Mouse (Mus musculus): ENCODE measurements around the gene Cfdp1.
A peak's percentile ranks its signal among the peaks of the same experiment; 100 is the strongest.

The Cfdp1 gene

DNA sequence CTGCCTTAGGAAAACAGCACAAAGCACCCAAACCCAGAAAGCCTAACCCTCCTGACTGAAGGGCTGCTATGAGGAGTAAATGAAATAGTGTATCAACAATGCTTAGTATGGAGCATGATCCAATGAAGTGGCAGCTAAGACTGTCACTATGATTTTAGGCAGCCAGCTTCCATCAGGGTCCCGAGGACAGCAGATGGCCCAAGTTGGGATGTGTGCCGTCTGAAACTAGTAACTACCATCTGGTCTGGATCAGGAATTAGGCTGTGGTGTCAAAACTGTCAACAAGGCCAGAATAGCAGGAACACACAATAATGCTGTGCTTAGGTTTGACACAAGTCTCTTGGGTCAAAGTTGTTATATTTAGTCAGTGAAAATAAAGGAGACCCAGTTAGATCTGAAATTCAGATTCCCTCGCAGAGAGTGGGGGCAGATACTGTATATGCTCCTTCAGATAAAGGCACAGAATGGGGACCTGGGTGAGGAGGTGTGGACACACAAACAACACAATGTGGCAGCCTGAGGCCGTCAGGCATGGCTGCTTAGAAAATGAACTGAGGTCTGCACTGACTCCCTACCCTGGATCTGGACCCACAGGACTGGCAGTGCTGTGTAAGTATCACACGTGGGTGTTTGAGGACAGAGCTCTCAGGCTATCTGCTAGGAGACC, 83.0 kb downstream of the Cfdp1 start:
- TF ChIP-seq GATA4 (IDR thresholded peaks at IDR 0.05; ENCODE audit: insufficient replicate concordance, low read length), result no peak

DNA sequence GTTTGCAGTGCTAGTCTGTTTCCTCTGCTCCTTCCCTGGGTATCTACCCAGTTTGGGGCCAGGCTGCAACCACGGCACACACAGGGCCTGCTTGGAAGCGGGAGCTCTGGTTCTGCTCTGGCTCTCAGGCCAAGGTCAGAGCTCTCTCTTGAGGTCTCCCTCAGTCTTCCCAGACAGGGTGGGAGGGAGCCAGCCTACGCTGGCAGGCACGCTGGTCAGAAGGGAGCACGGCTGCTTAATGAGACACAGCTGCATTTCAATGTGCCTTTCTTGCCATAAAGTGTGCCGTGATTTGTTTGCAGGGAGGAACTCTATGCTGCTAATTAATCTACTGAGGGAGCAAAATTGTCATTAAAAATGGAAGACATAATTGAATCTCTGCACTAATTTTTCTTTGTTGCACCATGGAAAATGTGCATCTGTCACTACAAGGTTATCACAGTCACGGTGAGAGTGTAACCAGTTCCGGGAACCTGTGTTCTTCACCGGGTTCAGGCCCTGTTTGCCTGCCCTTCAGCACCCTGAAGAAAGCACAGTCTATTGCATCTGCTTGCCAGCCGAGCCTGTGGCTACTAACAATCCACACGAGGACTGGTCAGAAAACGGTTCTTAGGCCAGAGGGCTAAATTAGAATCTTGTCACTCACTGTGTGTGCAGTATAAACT, 84.2 kb downstream of the Cfdp1 start:
- TF ChIP-seq GATA4 (IDR thresholded peaks at IDR 0.05; ENCODE audit: insufficient replicate concordance, low read length), result no peak

DNA sequence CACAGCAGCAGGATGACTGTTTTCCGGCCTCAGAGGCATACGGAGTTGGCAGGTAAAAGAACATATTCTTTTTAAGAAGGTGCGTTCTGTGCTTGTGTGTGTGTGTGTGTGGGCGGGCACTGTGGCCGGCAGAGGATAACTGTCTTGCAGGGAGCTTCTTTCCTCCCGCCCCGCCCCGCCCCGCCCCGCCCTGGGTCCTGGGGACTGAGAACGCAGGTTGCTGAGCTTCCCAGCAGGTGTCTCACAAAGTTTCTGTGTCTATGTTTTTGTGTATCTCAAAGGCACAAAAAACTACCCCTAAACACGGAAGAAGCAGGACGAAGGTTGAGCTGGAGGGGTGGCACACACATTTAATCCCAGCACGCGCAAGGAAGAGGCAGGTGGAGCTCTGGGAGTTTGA, 84.8 kb downstream of the Cfdp1 start:
- TF ChIP-seq GATA4 (IDR thresholded peaks at IDR 0.05; ENCODE audit: insufficient replicate concordance, low read length), result no peak

DNA sequence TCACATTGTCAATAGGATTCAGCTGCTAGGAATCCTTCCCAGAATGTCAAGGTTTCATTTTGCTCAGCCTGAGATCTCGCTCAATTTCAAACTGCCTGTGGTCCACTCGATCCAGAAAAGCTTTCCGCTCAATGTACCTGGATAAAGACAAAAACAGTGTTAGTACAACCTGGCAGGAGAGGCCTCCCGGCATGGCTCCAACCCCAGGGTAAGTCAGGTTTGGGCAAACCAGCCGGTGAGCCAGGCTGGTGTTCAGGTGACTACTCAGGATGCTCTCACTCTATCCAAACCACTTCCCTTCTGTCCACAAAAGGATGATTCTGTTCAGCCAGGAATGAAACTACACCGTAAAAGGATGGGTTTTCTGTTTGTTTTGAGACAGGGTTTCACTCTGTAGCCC, 85.4 kb downstream of the Cfdp1 start:
- no peak for TF ChIP-seq GATA4 (IDR thresholded peaks at IDR 0.05; ENCODE audit: insufficient replicate concordance, low read length)

DNA sequence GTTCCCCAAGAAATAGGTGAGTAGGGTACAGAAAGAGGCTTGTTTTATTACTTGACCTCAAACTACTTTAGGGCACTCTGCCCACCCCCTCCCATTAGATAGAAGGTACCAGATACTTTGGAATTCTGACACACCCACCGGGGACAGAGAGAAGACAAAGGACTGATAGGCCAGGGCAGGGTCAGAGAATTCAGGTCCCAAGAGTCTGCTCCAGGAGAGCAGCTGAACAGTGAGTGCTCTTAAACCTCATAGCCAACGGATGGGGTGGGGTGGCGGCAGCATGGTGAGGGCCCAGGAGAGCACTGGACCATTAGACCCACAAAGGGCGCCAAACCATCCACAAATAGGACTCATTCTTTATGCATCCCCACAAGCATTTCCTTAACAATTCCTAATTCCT, 88.5 kb downstream of the Cfdp1 start:
- no peak for TF ChIP-seq GATA4 (IDR thresholded peaks at IDR 0.05; ENCODE audit: insufficient replicate concordance, low read length)

DNA sequence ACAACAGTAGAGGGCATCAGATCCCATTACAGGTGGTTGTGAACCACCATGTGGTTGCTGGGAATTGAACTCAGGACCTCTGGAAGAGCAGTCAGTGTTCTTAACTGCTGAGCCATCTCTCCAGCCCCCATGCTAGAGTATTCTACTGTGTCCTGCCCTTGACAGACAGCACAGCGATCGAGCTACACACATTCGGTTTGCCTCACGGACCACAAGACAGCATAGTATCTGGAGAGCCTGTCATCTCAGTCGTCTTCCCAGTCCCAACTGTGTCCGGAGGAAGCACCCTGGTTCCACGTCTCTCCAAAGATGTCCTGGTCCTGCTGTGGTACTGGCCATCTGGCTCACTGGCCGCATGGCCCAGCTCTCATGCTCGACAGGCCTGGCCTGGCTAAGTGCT, 89.0 kb downstream of the Cfdp1 start:
- no peak for TF ChIP-seq GATA4 (IDR thresholded peaks at IDR 0.05; ENCODE audit: insufficient replicate concordance, low read length)

DNA sequence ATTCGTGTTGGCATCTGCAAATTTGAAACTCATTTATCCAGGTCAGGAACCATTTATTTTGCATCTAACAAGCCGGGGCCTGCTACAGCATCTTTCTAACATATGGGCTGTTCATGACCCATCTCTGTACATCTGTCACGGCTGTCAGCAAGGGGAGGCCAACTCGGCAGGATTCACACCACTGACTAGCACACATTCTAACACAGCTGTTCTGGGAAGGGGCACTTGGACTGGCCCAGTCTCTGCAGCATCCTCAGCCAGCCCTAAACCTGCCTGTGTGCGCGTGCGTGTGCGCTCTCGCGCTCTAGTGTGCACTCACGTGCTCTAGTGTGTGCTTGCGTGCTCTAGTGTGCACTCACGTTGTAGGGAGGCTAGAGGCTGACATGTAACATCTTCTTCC, 93.4 kb downstream of the Cfdp1 start:
- TF ChIP-seq GATA4 (IDR thresholded peaks at IDR 0.05; ENCODE audit: insufficient replicate concordance, low read length), result no peak

DNA sequence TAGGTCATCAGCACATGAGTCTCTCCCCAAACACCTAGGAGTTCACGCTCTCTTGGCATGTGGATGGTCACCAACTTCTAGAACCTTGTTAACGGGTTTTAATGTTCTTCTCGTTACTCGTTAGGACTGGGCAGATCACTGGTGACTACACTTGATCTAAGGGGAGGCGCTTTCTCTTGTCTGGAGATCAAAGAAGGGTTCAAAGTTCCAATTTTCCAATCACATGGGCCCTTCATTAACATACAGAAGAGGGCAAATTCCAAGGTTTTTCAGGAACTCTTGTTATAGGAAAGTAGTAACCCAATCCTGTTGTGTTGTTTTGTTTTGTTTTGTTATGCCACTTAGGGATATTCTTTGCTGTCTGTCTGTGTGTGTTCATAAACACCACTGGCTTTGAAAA, 95.3 kb downstream of the Cfdp1 start:
- TF ChIP-seq GATA4 (IDR thresholded peaks at IDR 0.05; ENCODE audit: insufficient replicate concordance, low read length), result no peak

DNA sequence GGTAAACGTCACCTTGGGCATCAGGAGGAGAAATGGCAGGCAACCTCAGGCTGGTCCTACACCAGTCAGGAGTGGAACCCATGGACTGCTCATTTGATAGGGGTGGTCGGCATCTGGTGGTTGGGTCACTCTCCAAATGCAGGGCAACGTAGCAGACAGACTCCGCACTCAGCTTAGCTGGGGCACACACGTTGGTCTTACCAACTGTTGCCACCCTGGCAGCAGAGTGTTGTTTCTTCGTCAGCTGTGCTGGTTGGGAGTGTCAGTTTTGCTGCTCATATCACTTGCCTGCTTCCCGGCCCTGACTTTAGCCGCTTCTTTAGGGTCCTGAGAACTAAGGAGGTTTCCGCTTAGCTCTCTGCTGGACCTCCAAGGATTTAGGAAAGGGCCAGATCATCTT, 96.5 kb downstream of the Cfdp1 start:
- TF ChIP-seq GATA4 (IDR thresholded peaks at IDR 0.05; ENCODE audit: insufficient replicate concordance, low read length), result no peak

DNA sequence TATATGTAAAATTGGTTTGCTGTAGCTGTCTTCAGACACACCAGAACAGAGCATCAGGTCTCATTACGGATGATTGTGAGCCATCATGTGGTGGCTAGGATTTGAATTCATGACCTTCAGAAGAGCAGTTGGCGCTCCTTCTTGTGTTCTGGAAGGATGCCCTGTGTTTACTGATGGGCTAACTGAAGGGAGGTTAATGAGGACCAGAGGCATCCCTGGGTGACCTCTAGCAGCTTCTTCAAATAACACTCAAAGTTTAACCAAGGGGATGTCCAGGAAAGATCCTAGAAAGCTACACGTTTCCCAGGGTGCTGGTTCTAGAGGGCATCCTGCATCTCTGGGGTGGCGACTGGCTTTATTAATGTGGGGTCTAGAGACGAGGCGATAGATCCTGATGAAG, 99.4 kb downstream of the Cfdp1 start:
- TF ChIP-seq GATA4 (IDR thresholded peaks at IDR 0.05; ENCODE audit: insufficient replicate concordance, low read length), result no peak

DNA sequence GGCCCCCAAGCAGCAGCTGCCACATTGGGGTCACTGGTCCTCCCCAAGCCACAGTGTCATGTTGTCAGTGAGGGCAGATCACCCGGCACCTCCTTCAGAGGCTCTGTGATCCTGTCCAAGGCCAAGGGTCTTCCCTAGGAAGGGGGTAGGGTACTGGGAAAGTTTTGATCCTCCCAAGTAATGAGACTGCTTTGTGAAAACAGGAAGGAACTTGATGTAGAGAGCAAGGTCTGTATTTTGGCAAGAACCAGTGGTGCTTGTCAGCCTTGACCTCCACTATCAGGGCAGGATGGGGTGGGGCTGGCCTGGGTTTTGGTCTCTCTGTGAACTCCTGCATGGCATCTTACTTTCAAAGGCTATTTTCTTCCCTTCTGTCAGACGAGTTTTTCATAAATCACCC, 100.0 kb downstream of the Cfdp1 start:
- peak; percentile 96 for TF ChIP-seq GATA4 (IDR thresholded peaks at IDR 0.05; ENCODE audit: insufficient replicate concordance, low read length)

DNA sequence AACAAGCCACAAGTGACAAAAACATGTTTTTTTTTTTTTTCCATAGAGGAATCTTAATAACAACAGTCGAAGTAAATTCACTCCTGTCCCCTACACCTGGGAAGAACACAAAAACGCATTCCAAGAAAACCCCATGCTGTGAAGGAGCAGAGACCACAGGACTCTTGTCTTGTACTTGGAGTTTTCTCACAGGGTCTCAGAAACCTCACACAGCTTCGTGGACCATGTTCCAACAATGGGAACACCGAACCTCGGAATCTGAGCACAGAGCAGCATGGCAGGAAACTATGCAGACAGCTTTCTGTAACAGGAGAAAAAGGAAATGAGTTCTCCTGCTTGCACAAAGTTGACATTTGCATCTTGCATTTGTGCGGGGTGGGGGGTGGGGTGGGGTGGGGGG, 105.3 kb downstream of the Cfdp1 start:
- no peak for TF ChIP-seq GATA4 (IDR thresholded peaks at IDR 0.05; ENCODE audit: insufficient replicate concordance, low read length)

DNA sequence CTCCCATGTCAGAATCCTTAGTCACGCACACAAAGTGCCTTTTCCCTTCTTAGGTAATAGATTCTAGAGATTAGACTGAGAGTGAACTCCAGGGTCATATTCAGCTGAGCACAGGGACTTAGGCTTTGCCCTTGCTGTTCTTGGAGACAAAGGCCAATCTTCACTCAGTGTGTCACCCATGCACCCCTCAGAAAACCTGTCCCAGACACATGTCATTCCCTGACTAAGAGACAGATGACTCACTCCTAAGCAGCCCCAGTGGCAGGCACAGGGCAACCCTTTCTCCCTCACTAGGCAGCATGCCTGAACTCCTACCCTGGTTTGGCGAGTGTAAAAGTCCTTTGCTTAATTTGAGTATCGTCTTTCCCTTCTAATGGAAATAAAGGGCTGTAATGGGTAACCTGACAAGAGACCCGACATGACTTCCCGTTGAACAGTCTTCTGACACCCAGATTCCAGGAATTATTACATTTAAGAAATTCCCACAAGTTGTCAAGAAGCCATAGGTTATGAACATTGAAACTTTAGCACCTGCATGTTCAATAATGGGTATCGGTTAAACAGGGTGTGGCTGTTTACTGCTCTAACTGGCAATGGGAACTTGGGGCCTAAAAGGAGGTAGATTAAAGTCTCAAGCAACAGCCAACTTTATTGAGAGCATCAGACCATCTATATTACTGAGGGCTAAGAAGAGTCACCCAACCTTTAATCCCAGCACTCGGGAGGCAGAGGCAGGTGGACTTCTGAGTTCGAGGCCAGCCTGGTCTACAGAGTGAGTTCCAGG, 106.0 kb downstream of the Cfdp1 start:
- no peak for TF ChIP-seq GATA4 (IDR thresholded peaks at IDR 0.05; ENCODE audit: insufficient replicate concordance, low read length)

DNA sequence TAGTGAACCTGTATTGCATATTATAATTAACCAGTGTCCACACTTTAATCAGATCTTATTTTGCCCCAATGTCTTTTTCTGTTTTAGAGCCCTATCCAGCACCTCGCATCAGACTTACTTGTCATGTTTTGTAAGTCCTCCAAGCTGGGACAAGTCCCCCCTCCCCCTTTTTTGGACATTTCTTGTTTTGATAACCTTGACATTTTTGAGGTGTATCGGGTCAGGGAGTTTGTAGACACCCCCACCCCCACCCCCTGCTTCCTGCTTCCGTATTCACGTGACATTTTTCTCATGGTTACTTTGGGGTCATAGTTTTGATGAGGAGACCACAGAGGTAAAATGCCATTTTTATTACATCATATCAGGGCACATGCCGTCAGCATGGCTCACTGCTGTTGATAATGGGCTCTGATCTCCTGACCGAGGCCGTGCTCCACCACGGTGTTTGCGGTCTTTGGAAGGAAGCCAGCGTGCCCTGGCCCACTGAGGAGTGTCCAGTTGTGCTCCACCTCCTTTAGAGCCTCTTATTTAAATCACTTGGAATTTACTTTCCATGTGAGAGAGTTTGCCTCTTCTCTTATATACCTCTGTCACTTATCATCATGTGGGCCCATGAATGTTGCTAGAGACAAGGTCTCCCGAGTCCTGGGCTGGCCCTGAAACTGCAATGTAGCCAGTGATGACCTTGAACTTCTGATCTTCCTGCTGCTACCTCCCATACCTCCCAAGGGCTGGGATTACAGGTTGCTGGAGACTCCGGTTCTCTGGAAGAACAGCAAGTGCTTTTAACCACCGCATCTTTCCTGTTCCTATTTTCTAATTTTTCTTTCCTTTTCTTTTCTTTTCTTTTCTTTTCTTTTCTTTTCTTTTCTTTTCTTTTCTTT, 107.3 kb downstream of the Cfdp1 start:
- no peak for TF ChIP-seq GATA4 (IDR thresholded peaks at IDR 0.05; ENCODE audit: insufficient replicate concordance, low read length)

Data from liver, adult (tissue).